Mouse (Mus musculus): ENCODE data around the gene Olfr1487. TPM values are rescaled to one million over a fixed set of nuclear protein-coding genes. Genes with fewer than 3 reads are reported as not detected.
"Not testable (repeated sequence)": the region's sequence is repeated elsewhere in the genome, so short reads cannot be mapped to it uniquely, and the experiment has no call there.

Gene Olfr1487
- total RNA-seq (2017) = not detected in 2 replicates

DNA sequence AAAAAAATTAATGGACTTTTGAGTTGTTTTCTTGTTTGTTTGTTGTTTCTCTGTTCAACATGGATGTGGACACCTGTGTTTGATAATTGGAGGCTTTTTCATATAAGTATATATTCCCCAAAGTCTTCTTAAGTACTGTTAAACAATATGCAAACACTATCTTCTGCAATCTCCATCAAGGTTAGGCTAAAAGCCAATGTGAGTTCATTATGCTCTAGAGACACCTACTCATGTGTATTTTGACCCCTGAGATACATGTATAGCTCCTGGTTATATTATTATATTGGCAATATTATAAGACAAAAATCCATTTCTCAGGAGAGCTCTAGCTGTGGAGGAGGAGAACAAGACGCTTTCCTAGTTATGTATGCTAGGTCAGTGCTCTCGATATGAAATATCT is at the start of gene Olfr1487:
TSS of gene Olfr1487 (plus strand) at position 301 of the 400 bp plus-strand sequence.
- not testable (repeated sequence) for ATAC-seq (replicated peaks in 1 of 2; ENCODE audit: insufficient read depth in 1 of 2, low FRiP score in 2 of 2, low TSS enrichment in 1 of 2, low read depth in 1 of 2, poor library complexity in 2 of 2, severe bottlenecking in 2 of 2)

- ATAC-seq (replicated peaks in 1 of 2; ENCODE audit: insufficient read depth in 1 of 2, low FRiP score in 2 of 2, low TSS enrichment in 1 of 2, low read depth in 1 of 2, poor library complexity in 2 of 2, severe bottlenecking in 2 of 2) = no peak
Observed at GRCm38 (mm10) chr19:13583211-13583610, 34.0 kb upstream of the Olfr1487 start, which contains the start of gene Olfr1484. Gene Olfr1484, plus strand, starts transcription at chr19:13583511.

DNA sequence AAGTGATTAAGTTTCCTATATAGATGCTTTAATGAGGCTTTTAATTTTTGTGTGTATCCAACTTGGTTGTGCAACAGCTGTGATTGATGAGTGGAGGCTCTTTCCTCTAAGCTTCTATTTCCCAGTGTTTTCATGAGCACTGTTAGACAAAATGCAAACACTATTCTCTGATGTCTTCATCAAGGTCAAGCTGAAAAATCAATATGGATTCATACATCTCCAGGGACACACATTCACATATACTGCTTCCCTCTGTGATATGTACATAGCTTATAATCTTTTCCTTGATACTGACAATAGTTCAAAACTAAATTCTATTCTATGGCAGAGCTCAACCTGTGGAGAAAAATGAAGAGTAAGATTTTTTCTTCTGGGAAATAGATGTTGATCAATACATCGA is 14.1 kb downstream of the Olfr1487 start, which contains the start of gene Olfr1489:
TSS of gene Olfr1489 (plus strand) at position 301 of the 400 bp plus-strand sequence.
- no peak for ATAC-seq (replicated peaks in 1 of 2; ENCODE audit: insufficient read depth in 1 of 2, low FRiP score in 2 of 2, low TSS enrichment in 1 of 2, low read depth in 1 of 2, poor library complexity in 2 of 2, severe bottlenecking in 2 of 2)

DNA sequence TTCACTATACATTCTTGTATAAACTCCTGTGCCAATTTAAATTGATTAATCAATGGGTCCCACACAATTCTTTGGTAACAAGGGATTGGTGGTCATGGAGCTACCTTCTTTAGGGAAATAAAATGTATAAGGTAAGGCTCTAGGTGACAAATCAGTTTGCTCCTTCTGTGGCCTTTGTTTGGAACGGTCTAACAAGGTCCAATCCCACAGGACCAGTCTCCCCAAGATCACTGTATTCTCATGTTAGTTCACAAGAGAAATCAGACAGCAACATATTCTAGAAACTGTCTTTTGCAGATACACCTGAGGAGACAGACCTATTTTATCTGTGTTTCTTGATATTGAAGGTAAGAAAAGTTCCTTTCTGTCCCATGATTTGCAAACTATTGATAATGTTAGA is 33.6 kb downstream of the Olfr1487 start, which contains the start of gene Olfr1490:
TSS of gene Olfr1490 (plus strand) at position 301 of the 400 bp plus-strand sequence.
- no peak for ATAC-seq (replicated peaks in 1 of 2; ENCODE audit: insufficient read depth in 1 of 2, low FRiP score in 2 of 2, low TSS enrichment in 1 of 2, low read depth in 1 of 2, poor library complexity in 2 of 2, severe bottlenecking in 2 of 2)

Other genes with a start within 250 kb of the Olfr1487 start
- gene Olfr1469, start 209.5 kb upstream of the Olfr1487 start, total RNA-seq (2017) = not detected in 2 replicates
- gene Olfr1471, start 174.0 kb upstream of the Olfr1487 start, total RNA-seq (2017) = not detected in 2 replicates
- gene Olfr1472, start 161.3 kb upstream of the Olfr1487 start, total RNA-seq (2017) = not detected in 2 replicates
- gene Olfr1474, start 147.8 kb upstream of the Olfr1487 start, total RNA-seq (2017) = not detected in 2 replicates
- gene Olfr1475, start 137.2 kb upstream of the Olfr1487 start, total RNA-seq (2017) = not detected in 2 replicates
- not detected in 2 replicates for gene Olfr1477, start 116.8 kb upstream of the Olfr1487 start, total RNA-seq (2017)
- gene Olfr1480, start 89.5 kb upstream of the Olfr1487 start, total RNA-seq (2017) = not detected in 2 replicates
- not detected in 2 replicates for gene Olfr1484, start 33.9 kb upstream of the Olfr1487 start, total RNA-seq (2017)
- not detected in 2 replicates for gene Olfr1489, start 14.2 kb downstream of the Olfr1487 start, total RNA-seq (2017)
- gene Olfr1490, start 33.7 kb downstream of the Olfr1487 start, total RNA-seq (2017) = not detected in 2 replicates
- not detected in 2 replicates for gene Olfr1491, start 79.9 kb downstream of the Olfr1487 start, total RNA-seq (2017)
- gene Olfr1493-ps1, start 105.9 kb downstream of the Olfr1487 start, total RNA-seq (2017) = not detected in 2 replicates
- gene Olfr1494, start 122.4 kb downstream of the Olfr1487 start, total RNA-seq (2017) = not detected in 2 replicates
- not detected in 2 replicates for gene Olfr1495, start 147.2 kb downstream of the Olfr1487 start, total RNA-seq (2017)
- gene Olfr1496, start 160.5 kb downstream of the Olfr1487 start, total RNA-seq (2017) = not detected in 2 replicates
- gene Olfr1497, start 180.8 kb downstream of the Olfr1487 start, total RNA-seq (2017) = not detected in 2 replicates
- gene Olfr1499, start 202.1 kb downstream of the Olfr1487 start, total RNA-seq (2017) = not detected in 2 replicates
- not detected in 2 replicates for gene Olfr1500, start 213.1 kb downstream of the Olfr1487 start, total RNA-seq (2017)
- gene Olfr1501, start 233.3 kb downstream of the Olfr1487 start, total RNA-seq (2017) = not detected in 2 replicates
- not detected in 2 replicates for gene Olfr1502, start 244.4 kb downstream of the Olfr1487 start, total RNA-seq (2017)